Mouse (Mus musculus): ENCODE measurements around the gene Phf10.
"Not testable (repeated sequence)": the region's sequence is repeated elsewhere in the genome, so short reads cannot be mapped to it uniquely, and the experiment has no call there.

- TF ChIP-seq POLR2A (IDR thresholded peaks at IDR 0.05; ENCODE audit: borderline replicate concordance, control insufficient read depth, low read depth, low read length); CTCF (IDR thresholded peaks at IDR 0.05; ENCODE audit: control insufficient read depth, insufficient read depth, low read length): not testable (repeated sequence)
These were observed 18.9 kb downstream of the Phf10 start for GRCm38 (mm10) chr17:14942181-14942580.
